Mouse (Mus musculus): ENCODE results near the gene Gm42957. TPM values are rescaled to one million over a fixed set of nuclear protein-coding genes. Genes with fewer than 3 reads are reported as not detected.

Gm42957 gene
- polyA plus RNA-seq, 1 experiment, result 0.04 TPM

GRCm38 (mm10) chr3:96606618-96607017, 28.7 kb upstream of the Gm42957 start:
- peaks cover 76% of the 10 kb centered on the region for H3K79me2 ChIP-seq (ENCODE audit: control insufficient read depth, insufficient read depth)
- no peaks in the 10 kb centered on the region for H3K27me3 ChIP-seq (ENCODE audit: control insufficient read depth, insufficient read depth, insufficient read length)
- peaks cover 17% of the 10 kb centered on the region for H3K36me3 ChIP-seq (ENCODE audit: control insufficient read depth, insufficient read depth)
- H3K4me3 ChIP-seq, result no peak overlapping the region
- TF ChIP-seq TCF3 (IDR thresholded peaks at IDR 0.05; ENCODE audit: insufficient read length, low read depth) (no peak), POLR2AphosphoS2 (IDR thresholded peaks at IDR 0.05; ENCODE audit: insufficient read length, low read depth) (no peak), USF1 (IDR thresholded peaks at IDR 0.05; ENCODE audit: low read depth) (no peak), E2F4 (IDR thresholded peaks at IDR 0.05; ENCODE audit: insufficient read depth) (no peak), MYOG (IDR thresholded peaks at IDR 0.05; ENCODE audit: control insufficient read depth in 1 of 3, insufficient read depth in 1 of 3, insufficient read length in 2 of 3, low read depth in 2 of 3) (no peak), SRF (IDR thresholded peaks at IDR 0.05; ENCODE audit: control insufficient read depth, insufficient read length, low read depth) (no peak), POLR2A (IDR thresholded peaks at IDR 0.05; ENCODE audit: insufficient read length, low read depth) (no peak), TCF12 (IDR thresholded peaks at IDR 0.05; ENCODE audit: insufficient read depth, poor library complexity, severe bottlenecking) (no peak), MYOD1 (IDR thresholded peaks at IDR 0.05; ENCODE audit: control insufficient read depth in 1 of 3, insufficient read length in 2 of 3, low read depth in 2 of 3) (no peak), MAX (IDR thresholded peaks at IDR 0.05; ENCODE audit: low read depth) (no peak)
- H3K4me2 ChIP-seq (ENCODE audit: low read depth), result no peak overlapping the region
- no peak overlapping the region for H3ac ChIP-seq (ENCODE audit: control insufficient read depth, insufficient read length)

DNA sequence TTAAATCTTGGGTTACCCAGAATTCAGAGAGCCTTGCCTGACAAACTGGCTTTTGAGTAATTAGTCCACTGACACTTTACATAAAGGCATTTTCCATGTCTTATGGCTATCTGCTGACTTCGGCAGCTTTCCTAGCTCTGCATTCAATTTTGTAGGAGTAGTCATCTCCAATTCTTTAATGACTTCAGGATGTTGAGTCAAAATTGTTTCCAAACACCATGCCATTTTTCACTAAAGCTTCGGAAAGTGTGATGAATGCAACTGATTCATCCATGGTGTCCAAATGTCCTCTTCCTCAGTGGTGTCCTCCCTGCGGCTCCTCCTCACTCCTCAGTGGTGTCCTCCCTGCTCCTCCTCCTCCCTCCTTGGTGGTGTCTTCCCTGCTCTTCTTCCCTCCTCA, 17.3 kb upstream of the Gm42957 start:
- no peaks in the 10 kb centered on the region for H3K79me2 ChIP-seq (ENCODE audit: control insufficient read depth, insufficient read depth)
- no peak for TF ChIP-seq MAX (IDR thresholded peaks at IDR 0.05; ENCODE audit: low read depth)
- no peak for TF ChIP-seq SRF (IDR thresholded peaks at IDR 0.05; ENCODE audit: control insufficient read depth, insufficient read length, low read depth)
- TF ChIP-seq USF1 (IDR thresholded peaks at IDR 0.05; ENCODE audit: low read depth), result no peak
- no peak for TF ChIP-seq TCF12 (IDR thresholded peaks at IDR 0.05; ENCODE audit: insufficient read depth, poor library complexity, severe bottlenecking)
- no peak for TF ChIP-seq CEBPB (IDR thresholded peaks at IDR 0.05; ENCODE audit: insufficient read depth, poor library complexity, severe bottlenecking)
- no peak for TF ChIP-seq POLR2A (IDR thresholded peaks at IDR 0.05; ENCODE audit: insufficient read length, low read depth)
- no peak for TF ChIP-seq TCF3 (IDR thresholded peaks at IDR 0.05; ENCODE audit: insufficient read length, low read depth)
- no peak for TF ChIP-seq REST (IDR thresholded peaks at IDR 0.05; ENCODE audit: insufficient read depth, insufficient read length)
- no peak for TF ChIP-seq E2F4 (IDR thresholded peaks at IDR 0.05; ENCODE audit: insufficient read depth)
- H3K4me2 ChIP-seq (ENCODE audit: low read depth), result no peak overlapping the region
- peaks cover 16% of the 10 kb centered on the region for H3K36me3 ChIP-seq (ENCODE audit: control insufficient read depth, insufficient read depth)
- H3K4me3 ChIP-seq, result no peak overlapping the region
- no peaks in the 10 kb centered on the region for H3K27me3 ChIP-seq (ENCODE audit: control insufficient read depth, insufficient read depth, insufficient read length)
- H3ac ChIP-seq (ENCODE audit: control insufficient read depth, insufficient read length), result no peak overlapping the region

- Histone ChIP-seq H3ac (ENCODE audit: control insufficient read depth, insufficient read length) (no peak overlapping the region), H3K79me2 (ENCODE audit: control insufficient read depth, insufficient read depth) (no peaks in the 10 kb centered on the region), H3K4me2 (ENCODE audit: low read depth) (no peak overlapping the region), H3K4me3 (no peak overlapping the region), H3K27me3 (ENCODE audit: control insufficient read depth, insufficient read depth, insufficient read length) (no peaks in the 10 kb centered on the region), H3K36me3 (ENCODE audit: control insufficient read depth, insufficient read depth) (peaks cover 24% of the 10 kb centered on the region)
- TF ChIP-seq POLR2AphosphoS2 (IDR thresholded peaks at IDR 0.05; ENCODE audit: insufficient read length, low read depth) (no peak), E2F4 (IDR thresholded peaks at IDR 0.05; ENCODE audit: insufficient read depth) (no peak)
These were observed 12.1 kb upstream of the Gm42957 start for GRCm38 (mm10) chr3:96623201-96623600.

DNA sequence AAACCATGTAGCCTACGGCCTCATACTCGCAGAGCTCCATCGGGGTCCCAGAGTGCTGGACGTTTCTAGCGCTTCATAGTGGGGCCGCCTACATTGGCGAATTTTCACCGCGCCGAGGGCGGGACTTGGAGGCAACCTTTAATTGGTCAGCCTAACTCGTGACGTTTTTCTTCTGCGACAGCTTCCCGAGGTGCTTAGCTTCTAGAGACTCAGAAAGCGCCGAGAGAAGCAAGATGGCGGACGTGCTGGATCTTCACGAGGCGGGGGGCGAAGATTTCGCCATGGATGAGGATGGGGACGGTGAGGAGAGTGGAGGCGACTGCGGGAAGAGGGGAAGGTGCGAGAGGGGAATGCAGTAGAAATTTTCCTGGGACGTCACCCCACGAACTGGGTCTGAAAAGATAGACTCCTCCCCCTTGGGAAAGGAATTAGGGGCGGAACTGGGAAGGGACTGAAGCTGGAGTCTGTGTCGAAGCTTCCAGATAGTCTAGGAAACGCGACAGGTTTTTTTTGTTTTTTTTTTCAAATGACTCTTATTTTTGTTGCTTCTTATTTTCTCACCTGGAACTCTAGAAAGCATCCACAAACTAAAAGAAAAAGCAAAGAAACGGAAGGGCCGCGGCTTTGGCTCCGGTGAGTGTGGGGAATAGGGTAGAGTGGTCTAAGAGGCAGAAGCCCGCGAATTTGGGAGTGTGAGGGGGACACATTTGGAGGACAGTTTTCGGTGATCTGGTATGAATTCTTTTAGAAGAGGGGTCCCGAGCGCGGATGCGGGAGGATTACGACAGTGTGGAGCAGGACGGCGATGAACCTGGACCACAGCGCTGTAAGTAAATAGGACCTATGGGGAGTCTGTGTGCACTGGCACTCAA, 5.3 kb upstream of the Gm42957 start, which contains the start of gene Rbm8a:
Gene Rbm8a (plus strand): TSS at position 205 of the 872 bp plus-strand sequence.
- H3K36me3 ChIP-seq (ENCODE audit: control insufficient read depth, insufficient read depth), result peaks cover 10% of the 10 kb centered on the region
- H3K4me3 ChIP-seq, result peak within 1 kb of the TSS; percentile 78
- peaks cover 18% of the 10 kb centered on the region for H3K79me2 ChIP-seq (ENCODE audit: control insufficient read depth, insufficient read depth)
- no peaks in the 10 kb centered on the region for H3K27me3 ChIP-seq (ENCODE audit: control insufficient read depth, insufficient read depth, insufficient read length)
- H3K4me2 ChIP-seq (ENCODE audit: low read depth), result peak within 1 kb of the TSS; percentile 84
- peak within 1 kb of the TSS; percentile 66 for H3ac ChIP-seq (ENCODE audit: control insufficient read depth, insufficient read length)
- TF ChIP-seq TCF3 (IDR thresholded peaks at IDR 0.05; ENCODE audit: insufficient read length, low read depth) (no peak), POLR2AphosphoS2 (IDR thresholded peaks at IDR 0.05; ENCODE audit: insufficient read length, low read depth) (peak; percentile 79), POLR2A (IDR thresholded peaks at IDR 0.05; ENCODE audit: insufficient read length, low read depth) (peak; percentile 66), REST (IDR thresholded peaks at IDR 0.05; ENCODE audit: insufficient read depth, insufficient read length) (no peak), USF1 (IDR thresholded peaks at IDR 0.05; ENCODE audit: low read depth) (no peak), CEBPB (IDR thresholded peaks at IDR 0.05; ENCODE audit: insufficient read depth, poor library complexity, severe bottlenecking) (no peak), SRF (IDR thresholded peaks at IDR 0.05; ENCODE audit: control insufficient read depth, insufficient read length, low read depth) (peak; percentile 61), TCF12 (IDR thresholded peaks at IDR 0.05; ENCODE audit: insufficient read depth, poor library complexity, severe bottlenecking) (no peak), E2F4 (IDR thresholded peaks at IDR 0.05; ENCODE audit: insufficient read depth) (peak; percentile 61), MAX (IDR thresholded peaks at IDR 0.05; ENCODE audit: low read depth) (no peak), MYOG (IDR thresholded peaks at IDR 0.05; ENCODE audit: control insufficient read depth in 1 of 3, insufficient read depth in 1 of 3, insufficient read length in 2 of 3, low read depth in 2 of 3) (no peak), MYOD1 (IDR thresholded peaks at IDR 0.05; ENCODE audit: control insufficient read depth in 1 of 3, insufficient read length in 2 of 3, low read depth in 2 of 3) (no peak)

GRCm38 (mm10) chr3:96632058-96632457, 3.2 kb upstream of the Gm42957 start:
- no peak overlapping the region for H3K4me2 ChIP-seq (ENCODE audit: low read depth)
- no peak overlapping the region for H3ac ChIP-seq (ENCODE audit: control insufficient read depth, insufficient read length)
- peaks cover 10% of the 10 kb centered on the region for H3K36me3 ChIP-seq (ENCODE audit: control insufficient read depth, insufficient read depth)
- H3K4me3 ChIP-seq, result no peak overlapping the region
- peaks cover 18% of the 10 kb centered on the region for H3K79me2 ChIP-seq (ENCODE audit: control insufficient read depth, insufficient read depth)
- TF ChIP-seq MYOD1 (IDR thresholded peaks at IDR 0.05; ENCODE audit: control insufficient read depth in 1 of 3, insufficient read length in 2 of 3, low read depth in 2 of 3) (no peak), MAX (IDR thresholded peaks at IDR 0.05; ENCODE audit: low read depth) (no peak), TCF3 (IDR thresholded peaks at IDR 0.05; ENCODE audit: insufficient read length, low read depth) (no peak), REST (IDR thresholded peaks at IDR 0.05; ENCODE audit: insufficient read depth, insufficient read length) (no peak), CEBPB (IDR thresholded peaks at IDR 0.05; ENCODE audit: insufficient read depth, poor library complexity, severe bottlenecking) (no peak), USF1 (IDR thresholded peaks at IDR 0.05; ENCODE audit: low read depth) (no peak), SRF (IDR thresholded peaks at IDR 0.05; ENCODE audit: control insufficient read depth, insufficient read length, low read depth) (no peak), E2F4 (IDR thresholded peaks at IDR 0.05; ENCODE audit: insufficient read depth) (no peak), TCF12 (IDR thresholded peaks at IDR 0.05; ENCODE audit: insufficient read depth, poor library complexity, severe bottlenecking) (no peak), MYOG (IDR thresholded peaks at IDR 0.05; ENCODE audit: control insufficient read depth in 1 of 3, insufficient read depth in 1 of 3, insufficient read length in 2 of 3, low read depth in 2 of 3) (no peak), POLR2A (IDR thresholded peaks at IDR 0.05; ENCODE audit: insufficient read length, low read depth) (no peak), POLR2AphosphoS2 (IDR thresholded peaks at IDR 0.05; ENCODE audit: insufficient read length, low read depth) (no peak)
- no peaks in the 10 kb centered on the region for H3K27me3 ChIP-seq (ENCODE audit: control insufficient read depth, insufficient read depth, insufficient read length)
